Mouse (Mus musculus): ENCODE measurements around the gene Bend6. TPM values are rescaled to one million over a fixed set of nuclear protein-coding genes. Genes with fewer than 3 reads are reported as not detected.

Gene Bend6
- polyA plus RNA-seq, 1 experiment from 2014 or later: 0.35 TPM

GRCm38 (mm10) chr1:33932845-33933499, 25.4 kb upstream of the Bend6 start:
- Histone ChIP-seq H3K4me2 (replicated peaks; ENCODE audit: low read depth) (no peak overlapping the region), H3K27ac (ENCODE audit: low read depth, low read length) (no peak overlapping the region), H3K9ac (ENCODE audit: low read depth, low read length) (no peak overlapping the region), H3K4me1 (replicated peaks; ENCODE audit: control insufficient read depth, insufficient read depth, low read length) (no peaks in the 10 kb centered on the region), H3K4me3 (ENCODE audit: low read depth, low read length) (no peak overlapping the region), H3K27me3 (replicated peaks; ENCODE audit: control insufficient read depth, insufficient read depth, low read length) (no peaks in the 10 kb centered on the region), H3K36me3 (ENCODE audit: control insufficient read depth, insufficient read depth) (no peaks in the 10 kb centered on the region), H3K9me3 (ENCODE audit: control insufficient read depth) (no peaks in the 10 kb centered on the region)
- no peak for TF ChIP-seq CTCF (IDR thresholded peaks at IDR 0.05; ENCODE audit: low read depth)
- 86% methylated on average over 14 of the region's 14 CpGs for WGBS
- ATAC-seq: no peak

- H3K9ac ChIP-seq (ENCODE audit: low read depth, low read length): no peak overlapping the region
- no peak for TF ChIP-seq CTCF (IDR thresholded peaks at IDR 0.05; ENCODE audit: low read depth)
- H3K4me2 ChIP-seq (replicated peaks; ENCODE audit: low read depth): no peak overlapping the region
- no peak overlapping the region for H3K4me3 ChIP-seq (ENCODE audit: low read depth, low read length)
- no peaks in the 10 kb centered on the region for H3K9me3 ChIP-seq (ENCODE audit: control insufficient read depth)
- no peak for ATAC-seq
- no peak overlapping the region for H3K27ac ChIP-seq (ENCODE audit: low read depth, low read length)
- WGBS: 95% methylated on average over 3 of the region's 3 CpGs
- no peaks in the 10 kb centered on the region for H3K36me3 ChIP-seq (ENCODE audit: control insufficient read depth, insufficient read depth)
- H3K4me1 ChIP-seq (replicated peaks; ENCODE audit: control insufficient read depth, insufficient read depth, low read length): no peaks in the 10 kb centered on the region
- H3K27me3 ChIP-seq (replicated peaks; ENCODE audit: control insufficient read depth, insufficient read depth, low read length): no peaks in the 10 kb centered on the region
Observed at GRCm38 (mm10) chr1:33932196-33932595, 24.6 kb upstream of the Bend6 start.

DNA sequence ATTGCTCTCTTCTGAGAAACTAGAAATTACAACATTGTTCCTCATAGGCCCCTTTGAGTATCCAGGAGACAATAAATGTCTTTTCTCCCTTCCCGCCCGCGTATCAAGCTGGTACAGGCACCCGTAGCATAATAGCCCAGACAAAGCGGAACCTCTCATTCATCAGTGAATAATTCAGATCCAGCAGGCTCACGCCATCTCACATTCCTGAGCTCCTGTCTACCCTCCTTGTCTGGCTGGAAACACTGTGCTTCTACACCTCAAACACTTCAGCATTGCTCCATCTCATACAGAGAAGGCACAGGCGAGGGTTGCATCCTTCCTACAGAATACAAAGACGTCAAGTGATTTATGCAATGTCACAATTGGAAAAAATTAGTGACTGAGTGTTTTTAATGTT, 24.2 kb upstream of the Bend6 start:
- Histone ChIP-seq H3K27me3 (replicated peaks; ENCODE audit: control insufficient read depth, insufficient read depth, low read length) (no peaks in the 10 kb centered on the region), H3K9ac (ENCODE audit: low read depth, low read length) (no peak overlapping the region), H3K36me3 (ENCODE audit: control insufficient read depth, insufficient read depth) (no peaks in the 10 kb centered on the region), H3K4me2 (replicated peaks; ENCODE audit: low read depth) (no peak overlapping the region), H3K9me3 (ENCODE audit: control insufficient read depth) (no peaks in the 10 kb centered on the region), H3K27ac (ENCODE audit: low read depth, low read length) (no peak overlapping the region), H3K4me1 (replicated peaks; ENCODE audit: control insufficient read depth, insufficient read depth, low read length) (no peaks in the 10 kb centered on the region), H3K4me3 (ENCODE audit: low read depth, low read length) (no peak overlapping the region)
- 88% methylated on average over 8 of the region's 8 CpGs for WGBS
- no peak for ATAC-seq
- no peak for TF ChIP-seq CTCF (IDR thresholded peaks at IDR 0.05; ENCODE audit: low read depth)

- no peak overlapping the region for H3K4me3 ChIP-seq (ENCODE audit: low read depth, low read length)
- H3K9ac ChIP-seq (ENCODE audit: low read depth, low read length): no peak overlapping the region
- no peak for TF ChIP-seq CTCF (IDR thresholded peaks at IDR 0.05; ENCODE audit: low read depth)
- H3K27ac ChIP-seq (ENCODE audit: low read depth, low read length): no peak overlapping the region
- no peak overlapping the region for H3K4me2 ChIP-seq (replicated peaks; ENCODE audit: low read depth)
- H3K27me3 ChIP-seq (replicated peaks; ENCODE audit: control insufficient read depth, insufficient read depth, low read length): no peaks in the 10 kb centered on the region
- H3K9me3 ChIP-seq (ENCODE audit: control insufficient read depth): no peaks in the 10 kb centered on the region
- ATAC-seq: no peak
- WGBS: 82% methylated on average over 7 of the region's 7 CpGs
- no peaks in the 10 kb centered on the region for H3K4me1 ChIP-seq (replicated peaks; ENCODE audit: control insufficient read depth, insufficient read depth, low read length)
- H3K36me3 ChIP-seq (ENCODE audit: control insufficient read depth, insufficient read depth): no peaks in the 10 kb centered on the region
Observed at GRCm38 (mm10) chr1:33927466-33927865, 19.9 kb upstream of the Bend6 start.

- Histone ChIP-seq H3K4me1 (replicated peaks; ENCODE audit: control insufficient read depth, insufficient read depth, low read length) (no peaks in the 10 kb centered on the region), H3K9ac (ENCODE audit: low read depth, low read length) (no peak overlapping the region), H3K27me3 (replicated peaks; ENCODE audit: control insufficient read depth, insufficient read depth, low read length) (no peaks in the 10 kb centered on the region), H3K36me3 (ENCODE audit: control insufficient read depth, insufficient read depth) (no peaks in the 10 kb centered on the region), H3K9me3 (ENCODE audit: control insufficient read depth) (no peaks in the 10 kb centered on the region), H3K4me2 (replicated peaks; ENCODE audit: low read depth) (no peak overlapping the region), H3K27ac (ENCODE audit: low read depth, low read length) (no peak overlapping the region), H3K4me3 (ENCODE audit: low read depth, low read length) (no peak overlapping the region)
- TF ChIP-seq CTCF (IDR thresholded peaks at IDR 0.05; ENCODE audit: low read depth): no peak
- 33% methylated on average over 3 of the region's 3 CpGs for WGBS
- no peak for ATAC-seq
Observed at GRCm38 (mm10) chr1:33925283-33925682, 17.7 kb upstream of the Bend6 start.

GRCm38 (mm10) chr1:33922975-33923374, 15.4 kb upstream of the Bend6 start:
- no peak for ATAC-seq
- H3K9ac ChIP-seq (ENCODE audit: low read depth, low read length): no peak overlapping the region
- H3K4me3 ChIP-seq (ENCODE audit: low read depth, low read length): no peak overlapping the region
- TF ChIP-seq CTCF (IDR thresholded peaks at IDR 0.05; ENCODE audit: low read depth): no peak
- H3K4me1 ChIP-seq (replicated peaks; ENCODE audit: control insufficient read depth, insufficient read depth, low read length): no peaks in the 10 kb centered on the region
- no peak overlapping the region for H3K27ac ChIP-seq (ENCODE audit: low read depth, low read length)
- WGBS: 64% methylated on average over 7 of the region's 7 CpGs
- no peaks in the 10 kb centered on the region for H3K9me3 ChIP-seq (ENCODE audit: control insufficient read depth)
- no peaks in the 10 kb centered on the region for H3K27me3 ChIP-seq (replicated peaks; ENCODE audit: control insufficient read depth, insufficient read depth, low read length)
- H3K36me3 ChIP-seq (ENCODE audit: control insufficient read depth, insufficient read depth): no peaks in the 10 kb centered on the region
- H3K4me2 ChIP-seq (replicated peaks; ENCODE audit: low read depth): no peak overlapping the region

- Histone ChIP-seq H3K9ac (ENCODE audit: low read depth, low read length) (no peak overlapping the region), H3K27me3 (replicated peaks; ENCODE audit: control insufficient read depth, insufficient read depth, low read length) (no peaks in the 10 kb centered on the region), H3K4me3 (ENCODE audit: low read depth, low read length) (no peak overlapping the region), H3K4me2 (replicated peaks; ENCODE audit: low read depth) (no peak overlapping the region), H3K36me3 (ENCODE audit: control insufficient read depth, insufficient read depth) (no peaks in the 10 kb centered on the region), H3K27ac (ENCODE audit: low read depth, low read length) (no peak overlapping the region), H3K4me1 (replicated peaks; ENCODE audit: control insufficient read depth, insufficient read depth, low read length) (no peaks in the 10 kb centered on the region), H3K9me3 (ENCODE audit: control insufficient read depth) (no peaks in the 10 kb centered on the region)
- ATAC-seq: no peak
- 90% methylated on average over 5 of the region's 5 CpGs for WGBS
- TF ChIP-seq CTCF (IDR thresholded peaks at IDR 0.05; ENCODE audit: low read depth): no peak
Observed at GRCm38 (mm10) chr1:33916554-33916953, 8.9 kb upstream of the Bend6 start.
